Mouse (Mus musculus): ENCODE data around the gene Plekhf1. TPM values are rescaled to one million over a fixed set of nuclear protein-coding genes. Genes with fewer than 3 reads are reported as not detected.

The Plekhf1 gene
- polyA plus RNA-seq (2012) = 0.02 TPM in 1 of 2 replicates, not detected in the other

DNA sequence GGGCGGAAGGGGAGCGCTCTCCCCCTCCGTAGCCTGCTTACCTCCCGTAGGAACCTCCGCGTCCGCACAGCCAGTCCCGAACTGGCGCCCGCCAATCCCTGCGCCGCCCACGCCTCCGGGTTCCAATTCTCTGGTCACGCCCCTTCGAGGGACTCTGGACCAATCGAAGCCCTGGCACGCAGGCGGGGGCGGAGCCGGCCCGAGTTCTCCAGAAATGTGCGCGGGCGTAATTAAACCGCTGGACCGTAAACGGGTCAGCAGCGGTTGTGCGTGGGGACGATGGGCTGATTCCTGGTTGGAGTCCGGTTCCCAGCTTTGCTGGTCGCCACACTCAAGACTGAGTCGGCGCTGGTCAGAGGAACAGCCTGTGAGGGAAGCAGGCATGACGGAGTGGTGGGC lies at the start of gene Plekhf1:
Plekhf1 (minus strand) TSS at position 117 of the 399 bp plus-strand sequence.
- no peak for TF ChIP-seq GATA1 (IDR thresholded peaks at IDR 0.05; ENCODE audit: low read length)

GRCm38 (mm10) chr7:38272551-38272950 lies 44.7 kb upstream of the Plekhf1 start:
- no peak for TF ChIP-seq GATA1 (IDR thresholded peaks at IDR 0.05; ENCODE audit: low read length)

- TF ChIP-seq GATA1 (IDR thresholded peaks at IDR 0.05; ENCODE audit: low read length) = no peak
Observed at GRCm38 (mm10) chr7:38271859-38272258, 44.0 kb upstream of the Plekhf1 start.

DNA sequence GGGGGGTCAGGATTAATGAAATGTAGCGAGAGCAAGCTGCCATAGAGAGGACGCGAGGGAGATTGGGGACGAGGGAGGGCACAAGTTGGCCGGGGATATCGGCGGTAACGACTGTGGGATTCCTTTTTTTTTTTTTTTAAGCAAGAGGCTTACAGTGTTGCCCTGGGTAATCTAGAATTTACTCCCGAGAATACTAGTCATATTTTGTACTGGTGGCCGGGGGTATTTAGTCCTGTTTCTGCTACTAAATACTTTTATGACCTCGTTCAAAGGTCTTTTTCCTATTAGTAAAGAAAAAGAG lies 43.6 kb upstream of the Plekhf1 start:
- TF ChIP-seq GATA1 (IDR thresholded peaks at IDR 0.05; ENCODE audit: low read length) = no peak

GRCm38 (mm10) chr7:38270703-38271510 lies 43.1 kb upstream of the Plekhf1 start, which contains the start of gene Pop4:
Pop4 (minus strand) TSS chr7:38271423.
- TF ChIP-seq GATA1 (IDR thresholded peaks at IDR 0.05; ENCODE audit: low read length) = no peak

DNA sequence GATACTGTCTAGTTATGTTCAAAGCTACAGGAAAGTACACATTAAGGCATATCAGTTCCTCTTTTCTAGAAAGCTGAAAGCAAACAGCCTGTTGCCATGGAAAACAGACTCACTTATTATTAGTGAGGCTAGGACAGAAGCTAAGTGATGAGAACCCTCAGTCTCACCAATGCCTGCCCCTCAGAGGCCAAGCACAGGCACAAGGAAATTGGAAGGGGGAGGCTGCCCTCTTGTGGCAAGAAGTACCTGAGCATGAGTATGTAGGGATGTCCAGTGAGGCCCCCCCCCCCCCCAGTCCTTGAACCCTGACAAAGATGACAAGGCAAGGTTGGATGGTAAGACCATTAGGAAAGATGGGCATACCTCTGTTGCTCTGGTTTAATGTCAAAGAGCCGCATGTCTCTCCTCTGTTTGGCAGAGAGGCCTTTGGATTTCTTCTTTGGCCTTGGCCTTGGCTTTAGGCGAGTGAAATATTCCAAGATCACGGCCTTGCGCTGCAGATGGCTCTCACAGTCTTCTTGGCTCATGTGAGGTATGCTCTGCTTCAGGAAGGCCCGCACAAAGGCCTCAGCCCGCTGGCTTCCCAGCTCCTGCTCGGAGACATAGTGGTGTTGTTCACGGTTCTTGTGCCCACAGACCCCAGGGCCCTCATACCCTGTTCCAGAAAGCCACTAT lies 39.3 kb upstream of the Plekhf1 start:
- TF ChIP-seq GATA1 (IDR thresholded peaks at IDR 0.05; ENCODE audit: low read length) = no peak

DNA sequence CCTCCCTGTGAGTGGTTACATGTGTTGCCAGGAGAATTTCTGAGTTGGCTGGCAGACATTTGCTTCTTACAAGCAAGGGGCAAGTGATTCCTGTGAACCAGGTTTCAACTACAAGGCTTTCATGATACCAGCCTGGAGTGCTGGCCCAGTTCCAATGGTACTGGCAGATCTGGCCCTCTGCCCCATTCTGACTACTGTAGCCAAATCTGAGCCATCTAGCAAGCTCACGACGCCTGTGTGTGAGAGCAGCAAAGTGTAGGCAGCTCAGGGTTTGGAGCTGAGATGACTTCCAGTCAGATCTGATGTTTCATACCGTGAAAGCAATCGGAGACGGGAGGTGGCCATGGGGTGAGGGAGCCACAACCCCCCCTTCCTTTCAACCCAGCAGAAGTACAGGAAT lies 34.6 kb upstream of the Plekhf1 start:
- no peak for TF ChIP-seq GATA1 (IDR thresholded peaks at IDR 0.05; ENCODE audit: low read length)

DNA sequence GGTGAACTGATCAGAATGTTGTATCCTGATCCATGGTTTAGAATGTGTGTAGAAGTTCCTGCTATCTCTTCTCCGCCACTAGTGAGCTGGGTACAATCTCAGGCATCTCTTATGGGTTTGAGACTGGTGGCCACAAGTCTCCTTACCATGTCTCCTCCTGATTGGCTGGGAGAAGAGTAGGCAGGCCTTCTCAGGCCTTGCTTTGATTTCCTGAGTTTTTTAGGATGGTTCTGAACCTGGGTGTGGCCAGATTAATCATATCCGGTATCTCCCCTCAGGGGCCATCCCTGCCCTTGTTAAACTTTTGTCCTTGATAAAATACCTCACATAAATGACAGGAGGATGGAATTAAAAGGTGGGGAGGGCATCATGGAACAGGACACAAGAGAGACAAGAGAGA lies 31.8 kb upstream of the Plekhf1 start:
- TF ChIP-seq GATA1 (IDR thresholded peaks at IDR 0.05; ENCODE audit: low read length) = no peak

GRCm38 (mm10) chr7:38253441-38253840 lies 25.6 kb upstream of the Plekhf1 start:
- TF ChIP-seq GATA1 (IDR thresholded peaks at IDR 0.05; ENCODE audit: low read length) = no peak

DNA sequence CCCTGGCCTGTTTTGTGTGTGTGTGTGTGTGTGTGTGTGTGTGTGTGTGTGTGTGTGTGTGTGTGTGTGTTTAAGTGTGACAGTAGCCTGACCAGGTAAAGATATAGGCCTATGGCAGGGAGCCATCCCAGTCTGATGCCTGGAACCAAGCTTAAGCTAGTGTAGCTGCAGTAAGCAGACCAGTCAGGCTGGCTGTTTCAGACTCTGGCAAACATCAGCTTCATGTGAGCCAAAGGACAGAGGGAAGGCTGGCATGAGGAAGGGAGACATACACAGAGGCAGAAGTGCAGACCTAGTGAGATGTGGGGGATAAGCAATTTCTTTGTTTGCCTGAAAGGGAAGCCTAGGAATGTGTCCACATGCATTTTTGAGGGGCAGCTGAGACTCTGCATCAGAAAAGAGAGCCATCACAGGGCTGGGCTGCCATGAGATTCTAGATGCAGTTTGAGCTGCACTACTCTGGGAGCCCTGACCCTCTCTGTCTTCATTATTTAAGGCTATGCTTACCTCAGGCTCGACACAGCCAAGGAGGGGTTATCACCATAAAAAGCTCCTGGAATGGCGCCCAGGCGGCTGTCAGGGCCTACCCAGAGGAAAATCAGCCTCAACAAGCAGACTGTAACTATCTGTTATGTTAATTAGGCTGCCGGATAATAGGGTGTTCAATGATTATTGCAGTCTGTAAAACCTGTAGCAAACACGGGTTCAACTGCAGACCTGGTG lies 23.8 kb upstream of the Plekhf1 start:
- TF ChIP-seq GATA1 (IDR thresholded peaks at IDR 0.05; ENCODE audit: low read length) = no peak

- no peak for TF ChIP-seq GATA1 (IDR thresholded peaks at IDR 0.05; ENCODE audit: low read length)
Observed at GRCm38 (mm10) chr7:38242417-38242816, 14.6 kb upstream of the Plekhf1 start.

GRCm38 (mm10) chr7:38237140-38237539 lies 9.3 kb upstream of the Plekhf1 start:
- no peak for TF ChIP-seq GATA1 (IDR thresholded peaks at IDR 0.05; ENCODE audit: low read length)

DNA sequence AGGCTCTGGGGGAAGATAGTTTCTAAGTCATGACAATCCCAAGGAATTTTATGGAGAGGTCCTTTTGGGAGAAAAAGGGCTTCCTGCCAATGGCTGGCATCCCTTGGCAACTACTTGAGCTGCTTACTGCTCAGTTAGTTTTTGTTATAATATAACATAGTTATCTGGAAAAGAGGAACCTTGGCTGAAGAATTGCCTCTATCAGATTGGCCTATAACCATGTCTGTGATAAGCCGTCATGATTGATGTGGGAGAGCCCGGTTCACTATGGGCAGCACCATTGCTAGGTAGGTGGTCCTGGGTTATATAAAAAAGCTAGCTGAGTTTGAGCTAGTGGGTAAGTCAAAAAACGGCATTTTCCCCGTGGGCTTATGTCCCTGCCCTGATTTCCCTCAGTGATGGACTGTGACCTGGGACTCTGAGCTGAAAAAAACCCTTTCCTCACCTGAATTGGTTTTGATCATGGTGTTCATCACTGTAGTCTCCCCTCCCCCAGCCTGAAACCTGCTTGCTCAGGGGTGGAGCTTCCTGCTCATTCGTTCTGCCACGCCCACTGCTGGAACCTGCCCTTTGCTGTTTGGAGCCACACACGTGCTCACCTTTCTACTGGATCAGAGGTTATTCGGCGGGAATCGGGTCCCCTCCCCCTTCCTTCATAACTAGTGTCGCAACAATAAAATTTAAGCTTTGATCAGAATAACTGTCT lies 8.7 kb upstream of the Plekhf1 start:
- TF ChIP-seq GATA1 (IDR thresholded peaks at IDR 0.05; ENCODE audit: low read length) = no peak

DNA sequence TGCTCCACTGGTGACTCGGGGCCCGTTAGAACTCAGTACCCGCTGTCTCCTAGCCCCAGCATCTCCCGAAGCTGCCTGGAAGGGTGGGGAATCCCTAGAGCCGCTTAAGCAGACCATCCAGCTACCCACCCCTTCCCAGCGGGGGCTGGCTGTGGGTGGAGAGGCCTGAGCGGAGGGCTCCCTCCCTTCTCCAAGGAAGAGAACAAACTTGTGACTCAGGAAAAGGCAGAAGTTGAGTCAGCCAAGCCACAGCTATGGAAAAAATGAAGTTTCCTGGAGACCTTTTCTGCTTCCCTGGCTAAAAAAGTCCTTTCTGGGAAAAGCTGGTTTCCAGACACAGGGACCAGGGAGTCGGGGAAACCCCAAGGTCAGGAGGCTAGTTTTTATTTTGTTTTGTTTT lies 2.5 kb upstream of the Plekhf1 start:
- TF ChIP-seq GATA1 (IDR thresholded peaks at IDR 0.05; ENCODE audit: low read length) = no peak

DNA sequence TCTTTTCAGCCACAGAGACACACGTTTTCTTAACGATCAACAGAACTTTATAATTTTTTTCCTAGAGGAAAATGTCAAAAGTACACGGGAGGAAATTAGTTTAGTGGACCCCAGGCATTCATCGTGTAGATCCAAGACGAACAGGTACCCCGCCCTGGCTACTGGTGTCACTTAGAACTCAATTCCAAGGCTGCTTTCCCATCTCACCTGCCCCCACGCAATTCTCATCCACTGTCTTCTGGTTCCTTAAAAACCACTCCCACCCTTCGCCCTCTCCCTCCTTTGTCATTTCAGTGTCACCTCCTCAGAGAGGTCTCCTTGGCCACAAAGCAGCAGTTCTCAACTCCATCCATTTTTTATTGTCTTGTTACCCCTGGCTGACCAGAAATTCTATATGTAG lies 513 bp upstream of the Plekhf1 start:
- TF ChIP-seq GATA1 (IDR thresholded peaks at IDR 0.05; ENCODE audit: low read length) = no peak
